Mouse (Mus musculus) R1 (cell line): ENCODE data around the gene Ppp2r1a.

ENCODE experiments used
- DNase-seq: peaks from one replicate; pipeline ENCODE4 v3.0.0-alpha.2; 2018; ENCODE audit warnings: low read depth, low spot score

Ppp2r1a gene

DNA sequence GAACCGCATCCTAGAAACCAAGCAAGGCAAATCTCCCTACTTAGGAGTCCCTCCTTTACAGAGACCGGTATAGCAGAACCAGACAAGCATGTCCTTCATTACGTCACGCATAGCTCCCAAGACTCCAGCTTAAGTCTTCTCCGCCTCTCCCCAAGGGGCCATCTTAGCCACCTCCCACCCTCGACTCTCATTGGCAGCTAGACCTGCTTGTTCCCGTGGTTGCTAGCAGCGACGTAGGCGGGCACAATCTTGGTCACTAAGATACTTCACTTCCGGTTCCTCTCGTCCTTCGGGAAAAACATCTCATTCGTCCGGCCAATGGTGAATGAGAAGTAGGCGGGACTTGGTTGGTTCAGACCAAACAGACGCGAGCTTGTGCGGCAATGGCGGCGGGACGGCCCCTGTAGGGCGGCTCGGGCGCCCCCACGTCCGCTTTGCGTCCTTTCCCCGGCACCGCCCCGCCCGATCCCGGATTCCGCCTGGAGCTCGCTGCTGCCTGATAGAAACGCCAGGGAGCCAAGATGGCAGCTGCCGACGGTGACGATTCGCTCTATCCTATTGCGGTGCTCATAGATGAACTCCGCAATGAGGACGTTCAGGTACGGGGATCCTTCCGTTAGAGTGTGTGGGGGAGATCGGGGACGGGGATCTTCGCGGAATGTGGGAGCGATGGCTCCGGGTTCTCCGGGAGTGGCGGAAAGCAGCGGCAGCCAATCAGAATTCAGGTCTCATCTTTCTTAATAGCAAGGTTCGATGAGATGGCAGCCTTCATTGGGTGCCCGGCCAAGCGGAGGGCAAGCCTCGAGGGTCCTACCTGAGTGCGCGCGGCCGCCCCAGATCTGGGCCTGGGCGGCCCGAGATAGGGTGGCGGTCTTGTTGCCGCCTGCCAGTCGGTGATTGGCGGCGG lies at the start of gene Ppp2r1a:
Gene Ppp2r1a (plus strand): TSS at position 327 of the 907 bp plus-strand sequence.
- DNase-seq: peak; percentile 100

DNA sequence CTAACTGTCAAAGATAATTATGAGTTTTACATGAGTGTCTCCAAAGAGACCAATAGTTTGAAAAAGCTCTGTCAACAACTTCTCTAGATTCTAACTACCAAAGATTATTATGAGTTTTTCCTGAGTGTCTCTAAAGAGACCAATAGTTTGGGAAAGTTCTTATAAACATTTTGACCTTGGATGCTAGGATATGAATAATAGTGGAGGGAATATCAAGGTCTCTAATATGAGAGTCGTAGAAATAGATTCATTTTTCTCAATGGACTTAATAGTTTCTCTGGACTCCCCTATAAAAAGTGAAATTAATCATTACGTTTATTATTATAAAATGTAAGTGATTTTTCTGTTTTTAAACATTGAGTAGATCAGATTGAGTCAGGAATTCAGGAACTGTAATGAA lies 40.1 kb upstream of the Ppp2r1a start, which contains the start of gene Vmn1r231:
Gene Vmn1r231 (minus strand): TSS at position 101 of the 400 bp plus-strand sequence.
- DNase-seq: no peak

- no peak for DNase-seq
Observed at GRCm38 (mm10) chr17:20919614-20920013, 25.5 kb upstream of the Ppp2r1a start, which contains the start of gene Vmn1r232. TSS of gene Vmn1r232 (minus strand) at chr17:20919714.

GRCm38 (mm10) chr17:20944226-20944625 lies 885 bp upstream of the Ppp2r1a start:
- no peak for DNase-seq

- peak; percentile 19 for DNase-seq
Observed at GRCm38 (mm10) chr17:20946026-20946565, 985 bp downstream of the Ppp2r1a start.

- no peak for DNase-seq
Observed at GRCm38 (mm10) chr17:20946636-20947035, 1.5 kb downstream of the Ppp2r1a start.

DNA sequence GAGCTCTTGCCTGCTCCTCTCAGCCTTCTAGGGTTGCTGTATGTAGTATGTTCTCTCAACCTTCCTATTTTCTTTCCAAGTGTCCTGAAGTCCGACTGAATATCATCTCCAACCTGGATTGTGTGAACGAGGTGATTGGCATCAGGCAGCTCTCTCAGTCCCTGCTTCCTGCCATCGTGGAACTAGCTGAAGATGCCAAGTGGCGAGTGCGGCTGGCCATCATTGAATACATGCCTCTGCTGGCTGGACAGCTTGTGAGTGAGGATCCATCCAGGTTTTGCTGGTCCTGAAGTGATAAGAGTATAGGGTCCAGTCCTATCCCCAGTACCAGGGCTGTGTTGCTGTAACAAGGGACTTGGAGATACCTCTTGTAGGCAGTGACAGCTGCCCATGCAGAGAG lies 15.3 kb downstream of the Ppp2r1a start:
- DNase-seq: no peak

DNA sequence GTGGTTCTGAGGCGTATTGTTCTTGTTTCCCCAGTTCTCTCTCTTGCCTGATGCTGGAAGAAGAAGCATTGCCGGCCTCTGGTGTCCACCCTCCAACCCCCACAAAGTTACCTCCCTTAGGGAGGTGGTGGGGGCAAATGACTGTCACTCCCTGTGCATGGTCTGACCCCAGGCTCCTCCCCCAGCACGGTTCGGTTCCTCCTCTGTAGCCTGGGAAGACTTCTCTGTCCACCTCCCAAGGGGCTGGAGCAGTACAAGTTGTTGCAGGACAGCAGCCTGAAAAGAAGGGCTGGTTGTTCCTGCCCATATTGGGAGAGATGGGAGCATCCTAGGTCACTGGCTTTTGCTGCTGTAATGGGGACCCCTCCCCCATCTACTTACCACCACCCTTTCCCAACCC lies 20.3 kb downstream of the Ppp2r1a start:
- no peak for DNase-seq

DNA sequence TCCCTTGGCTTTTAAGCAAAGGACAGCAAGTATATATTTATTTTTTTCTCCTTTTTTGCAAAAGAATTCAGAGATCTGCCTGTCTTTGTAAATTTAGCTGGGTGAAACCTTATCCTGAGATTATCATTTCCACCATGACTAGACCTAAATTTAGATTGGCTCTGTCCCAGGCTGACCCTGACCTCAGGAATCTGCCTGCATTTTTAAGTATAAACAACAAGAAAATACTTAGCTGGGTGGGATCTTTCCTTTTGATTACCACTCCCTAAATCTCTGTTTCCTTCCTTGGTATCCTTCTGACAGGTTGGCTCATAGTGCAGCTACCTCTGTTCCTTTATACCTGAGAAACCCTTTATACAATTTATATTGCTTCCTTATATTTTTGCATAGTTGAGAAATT lies 21.6 kb downstream of the Ppp2r1a start:
- DNase-seq: no peak

DNA sequence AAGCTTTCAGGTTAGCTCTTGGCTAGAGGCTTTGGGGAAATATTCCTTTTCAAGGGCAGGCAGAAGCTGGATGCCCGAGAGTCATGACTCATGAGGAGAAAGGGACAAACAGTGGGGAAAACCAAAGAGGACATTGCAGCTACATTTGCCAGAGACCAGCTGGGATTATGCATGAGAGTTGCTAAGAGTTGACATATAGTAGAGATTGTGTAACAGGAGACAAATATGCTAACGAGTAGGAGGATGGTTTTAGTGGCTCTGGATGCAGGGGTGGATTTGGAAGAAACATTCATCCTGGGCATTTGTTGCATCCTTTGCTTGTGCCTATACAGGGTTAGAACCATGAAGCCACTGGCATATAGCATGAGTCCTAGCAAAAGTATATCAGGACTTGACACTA lies 48.6 kb downstream of the Ppp2r1a start:
- DNase-seq: no peak

- DNase-seq: no peak
Observed at GRCm38 (mm10) chr17:20996364-20996763, 51.3 kb downstream of the Ppp2r1a start, which contains the start of gene Vmn1r233. TSS of gene Vmn1r233 (minus strand) at chr17:20996464.

DNA sequence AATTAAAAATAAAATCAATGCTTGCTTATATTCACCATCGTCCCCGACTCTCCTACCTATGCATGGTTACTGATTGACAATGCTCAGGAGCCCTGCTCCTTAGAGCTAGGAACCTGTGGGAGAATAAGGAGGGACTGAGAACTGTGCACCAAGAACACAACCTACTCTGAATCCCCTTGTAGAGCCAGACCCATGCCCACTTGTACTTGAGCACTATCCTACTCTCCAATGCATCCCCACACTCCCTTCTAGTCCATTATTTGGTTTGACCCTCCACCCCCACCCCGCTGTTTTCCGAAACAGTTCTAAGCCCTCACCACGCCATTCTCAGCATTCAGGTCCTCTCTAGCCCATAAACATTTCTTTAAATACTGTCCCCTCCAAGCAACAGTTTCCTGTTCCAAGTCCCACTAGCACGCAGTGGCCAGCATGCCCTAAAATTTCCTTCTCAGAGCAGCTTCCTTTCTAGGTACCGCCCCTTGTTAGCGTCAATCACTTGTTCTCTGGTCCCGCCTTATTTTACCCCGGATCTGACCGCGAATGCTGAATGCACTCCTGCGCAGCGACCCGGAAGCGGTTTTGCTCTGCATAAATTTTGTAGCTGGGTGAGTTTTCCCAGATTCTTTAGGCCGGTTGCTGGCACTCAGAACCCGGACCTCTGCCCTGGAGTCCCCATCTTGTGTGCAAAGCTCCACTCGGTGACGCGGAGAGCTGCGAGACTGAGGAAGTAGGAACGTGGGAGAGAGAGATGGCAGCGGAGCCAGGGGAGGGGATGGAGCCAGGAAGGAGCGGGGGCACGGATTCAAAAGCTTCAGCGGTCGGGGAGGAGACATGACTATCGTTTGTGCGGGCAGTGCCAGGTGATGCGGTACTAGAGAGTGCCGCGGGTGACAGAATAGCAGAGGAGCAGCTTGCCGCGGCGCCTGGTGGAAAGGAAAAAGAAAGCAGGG lies 63.5 kb downstream of the Ppp2r1a start, which contains the start of gene Zfp160:
Gene Zfp160 (plus strand): TSS at position 522 of the 950 bp plus-strand sequence.
- DNase-seq: peak; percentile 94

GRCm38 (mm10) chr17:21009726-21010125 lies 64.6 kb downstream of the Ppp2r1a start:
- DNase-seq: no peak
